Mouse (Mus musculus): ENCODE data around the gene Iqschfp.

DNA sequence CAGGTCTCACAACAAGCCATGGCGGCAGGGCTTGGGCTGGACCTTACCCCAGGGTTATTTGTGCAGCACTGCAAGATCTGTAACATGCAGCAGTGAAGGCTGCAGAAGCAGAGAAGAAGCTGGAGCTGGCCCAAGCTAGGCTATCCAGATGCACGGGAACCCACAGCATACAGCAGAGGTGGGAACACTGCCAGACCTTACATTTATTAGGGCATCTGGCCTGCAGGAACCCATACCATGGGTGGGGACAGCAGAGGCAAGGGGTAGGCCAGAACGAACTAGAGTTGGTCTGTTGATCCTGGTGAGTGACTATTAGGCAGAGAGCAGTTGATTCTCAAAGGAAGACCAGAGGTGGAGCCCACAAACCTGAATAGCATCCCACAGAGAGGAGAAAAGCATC, 351.2 kb downstream of the Iqschfp start:
- no peak for TF ChIP-seq CTCF (IDR thresholded peaks at IDR 0.05; ENCODE audit: low read depth, low read length)
- TF ChIP-seq POLR2A (IDR thresholded peaks at IDR 0.05; ENCODE audit: extremely low read depth, insufficient read depth, low read length) = no peak
